Mouse (Mus musculus): Measurements from ENCODE around the gene Ddx24.

DNA sequence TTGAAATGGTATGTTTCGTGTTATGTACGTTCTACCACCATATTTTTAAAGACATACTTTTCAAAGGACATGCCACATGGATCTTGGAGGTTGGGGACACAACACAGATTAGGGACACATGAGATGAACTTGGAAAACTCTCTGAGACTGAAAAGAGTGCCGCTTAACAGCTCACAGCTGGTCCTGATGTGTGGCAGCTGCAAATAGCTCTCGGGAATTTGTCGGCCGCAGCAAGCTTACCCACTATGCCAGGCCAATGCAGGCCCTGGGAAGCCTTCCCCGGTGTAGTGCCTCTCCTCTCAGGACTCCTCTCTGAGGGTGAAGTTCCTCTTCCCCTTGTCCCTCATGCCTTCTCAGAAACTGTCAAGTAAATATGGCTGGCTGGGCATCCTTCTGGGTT lies 28.9 kb downstream of the Ddx24 start:
- TF ChIP-seq POLR2AphosphoS2 (IDR thresholded peaks at IDR 0.05; ENCODE audit: insufficient read length, low read depth) (no peak), MYOG (IDR thresholded peaks at IDR 0.05; ENCODE audit: control insufficient read depth in 1 of 3, insufficient read depth in 1 of 3, insufficient read length in 2 of 3, low read depth in 2 of 3) (no peak), POLR2A (IDR thresholded peaks at IDR 0.05; ENCODE audit: insufficient read length, low read depth) (no peak), MAX (IDR thresholded peaks at IDR 0.05; ENCODE audit: low read depth) (no peak), TCF3 (IDR thresholded peaks at IDR 0.05; ENCODE audit: insufficient read length, low read depth) (no peak), CEBPB (IDR thresholded peaks at IDR 0.05; ENCODE audit: insufficient read depth, poor library complexity, severe bottlenecking) (no peak), USF1 (IDR thresholded peaks at IDR 0.05; ENCODE audit: low read depth) (no peak), TCF12 (IDR thresholded peaks at IDR 0.05; ENCODE audit: insufficient read depth, poor library complexity, severe bottlenecking) (no peak), E2F4 (IDR thresholded peaks at IDR 0.05; ENCODE audit: insufficient read depth) (no peak)
